Comparison of ENCODE assay signal across 14 mouse cellular contexts in genomic region chr14:22471041-22471440, GRCm38 (mm10).
"Had no signal": no experiment of that assay in that cellular context is flagged by ENCODE, and none has a peak within 500 bp of the region (broad histone marks: within the 10 kb centered on the region; RNA-seq: fewer than 3 reads in every experiment).

No protein-coding gene starts in this region.

- H3K4me2 ChIP-seq: liver, embryonic 11.5 days; liver, embryonic 15.5 days; midbrain, embryonic 12.5 days had no signal

- H3K36me3 ChIP-seq: limb, embryonic 10.5 days; liver, embryonic 15.5 days; midbrain, embryonic 12.5 days had no signal

- H3K4me3 ChIP-seq: layer of hippocampus, adult 2 months; limb, embryonic 10.5 days; liver, embryonic 15.5 days; megakaryocyte, embryonic 14.5 days; midbrain, embryonic 12.5 days had no signal

- H3K27ac ChIP-seq: layer of hippocampus, adult 2 months; limb, embryonic 10.5 days; liver, embryonic 15.5 days; macrophage; midbrain, embryonic 12.5 days; stomach, postnatal 0 days had no signal

- DNase-seq: kidney, adult 18-20 months; kidney, postnatal 10 days; kidney, postnatal 4 days; lung, adult 2 months; lung, postnatal 10 days; thymus, postnatal 4 days had no signal

- H3K27me3 ChIP-seq: liver, embryonic 15.5 days; megakaryocyte, embryonic 14.5 days had no signal

- H3K4me1 ChIP-seq: liver, embryonic 15.5 days; megakaryocyte, embryonic 14.5 days; midbrain, embryonic 12.5 days had no signal

- H3K9ac ChIP-seq: liver, embryonic 15.5 days; midbrain, embryonic 12.5 days had no signal

- H3K9me3 ChIP-seq: limb, embryonic 10.5 days; liver, embryonic 15.5 days; midbrain, embryonic 12.5 days had no signal
